Mouse (Mus musculus) gastrocnemius, postnatal 36 days (tissue): ENCODE results near the gene Orc2. TPM values are rescaled to one million over a fixed set of nuclear protein-coding genes. Genes with fewer than 3 reads are reported as not detected.

ENCODE experiments used
- DNase-seq, 2 experiments: peaks; one replicate each; pipeline ENCODE4 v3.0.0; 2022
- intact Hi-C: fragments of 180-260 bp; cut with DNase I; formaldehyde crosslinking; loops from one replicate; pipeline ENCODE4 v1.15.1; 2025
- total RNA-seq, 2 experiments: library from RNA; stranded (reverse); gene quantifications; 2 replicates each; pipeline ENCODE4 v1.2.3; 2021

Orc2 gene
- total RNA-seq, 2 experiments from 2014 or later: 9.1 to 11.5 TPM

DNA sequence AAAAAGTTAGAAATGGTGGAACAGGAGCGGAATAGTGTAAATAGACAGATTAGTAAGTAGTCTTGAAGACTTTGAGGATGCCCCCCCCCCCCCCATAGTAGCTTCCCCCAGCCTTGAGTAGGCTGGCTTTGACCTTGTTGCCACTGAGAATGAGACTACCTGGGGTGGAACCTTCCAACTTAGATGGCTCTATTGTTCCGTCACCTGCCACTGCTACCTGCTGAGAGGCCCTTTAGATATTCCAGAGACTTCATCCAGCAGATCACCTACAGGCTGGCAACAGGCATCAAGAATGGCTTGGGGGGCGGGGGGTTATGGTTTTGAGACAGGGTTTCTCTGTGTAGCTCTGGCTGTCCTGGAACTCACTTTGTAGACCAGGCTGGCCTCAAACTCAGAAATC, 80.4 kb downstream of the Orc2 start:
- DNase-seq: no peak
- intact Hi-C loops: no loop called here

DNA sequence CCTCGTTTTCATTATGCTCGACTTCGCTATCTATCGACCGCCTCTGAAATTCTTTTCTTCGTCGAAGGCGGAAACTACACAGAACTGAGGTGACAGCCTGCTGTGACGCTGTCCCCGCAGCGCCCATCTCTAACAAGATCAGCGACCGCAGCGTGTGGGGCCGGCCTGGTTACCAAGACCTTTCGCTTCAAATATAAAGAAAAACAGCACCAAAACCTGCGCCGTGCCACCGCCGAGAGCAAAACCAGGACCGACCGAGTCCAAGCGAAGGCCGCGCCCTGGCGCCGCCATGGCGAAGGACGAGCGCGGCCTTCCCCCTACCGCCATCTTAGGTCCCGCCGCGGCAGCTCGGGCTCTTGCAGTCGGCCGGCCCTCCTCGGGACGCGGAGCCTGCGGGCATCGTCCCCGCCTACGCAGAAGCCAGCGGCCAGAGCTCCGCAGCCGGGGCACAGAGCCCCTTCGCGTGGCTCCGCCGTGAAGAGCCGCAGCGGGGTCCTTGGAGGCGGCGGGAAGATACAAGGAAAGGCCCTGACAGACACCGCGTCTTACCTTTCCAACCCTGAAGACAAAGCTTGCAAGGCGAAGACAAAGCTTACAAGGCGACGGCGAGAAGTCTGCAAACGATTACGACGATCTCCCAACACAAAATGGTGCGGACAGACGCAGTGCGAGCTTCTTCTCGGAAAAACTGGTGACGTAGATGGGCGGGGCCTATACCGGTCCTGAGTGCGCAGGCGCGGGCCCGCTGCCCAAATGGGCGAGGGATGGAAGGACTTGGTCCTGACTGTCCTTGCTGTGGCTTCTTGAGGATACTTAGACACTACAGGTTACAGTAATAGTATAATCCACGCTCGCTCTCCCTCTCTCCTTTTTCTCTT, 81.3 kb downstream of the Orc2 start, which contains the start of gene Clk1:
Gene Clk1 (minus strand): TSS at position 696 of the 878 bp plus-strand sequence.
- peak; percentile 97 to 99 for DNase-seq
- intact Hi-C loops: no loop called here

DNA sequence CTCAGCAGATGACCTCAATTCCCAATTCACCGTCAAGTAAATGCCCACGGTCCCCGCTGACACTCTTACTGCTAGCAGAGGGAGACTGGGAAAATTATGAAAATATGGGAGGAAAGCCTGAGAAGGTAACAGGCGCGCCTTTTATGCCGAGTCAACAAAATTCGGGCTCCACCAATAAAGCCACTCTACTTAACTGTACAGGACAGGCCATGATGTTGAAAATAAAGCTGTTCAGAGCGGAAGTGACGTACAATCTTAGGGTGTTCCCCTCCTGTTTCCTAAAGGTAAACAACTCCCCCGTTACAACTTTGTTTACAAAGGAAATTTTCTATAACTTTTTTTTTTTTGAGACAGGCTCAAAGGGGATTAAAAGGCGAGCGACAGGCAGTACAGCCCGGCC, 82.0 kb downstream of the Orc2 start:
- no peak for DNase-seq
- intact Hi-C loops: no loop called here

DNA sequence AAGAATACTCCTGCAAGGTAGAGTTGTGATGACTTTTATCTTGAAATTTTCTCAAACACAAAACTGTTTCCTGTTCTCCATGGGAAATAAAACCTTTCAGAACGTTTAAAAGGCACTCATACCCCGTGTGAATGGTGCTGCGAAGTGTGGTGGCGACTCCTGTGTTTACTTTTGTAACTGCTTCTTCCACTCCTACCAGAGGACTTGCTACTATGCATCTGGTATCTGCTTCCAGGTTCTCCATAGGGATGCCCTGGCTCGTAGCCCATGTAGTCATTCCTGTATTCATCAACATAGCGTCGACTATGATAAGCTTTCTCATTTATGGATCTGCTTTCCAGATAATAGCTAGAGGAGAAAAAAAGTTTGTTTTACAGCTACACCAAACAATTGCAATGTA, 83.9 kb downstream of the Orc2 start:
- intact Hi-C loops: no loop called here
- no peak for DNase-seq

DNA sequence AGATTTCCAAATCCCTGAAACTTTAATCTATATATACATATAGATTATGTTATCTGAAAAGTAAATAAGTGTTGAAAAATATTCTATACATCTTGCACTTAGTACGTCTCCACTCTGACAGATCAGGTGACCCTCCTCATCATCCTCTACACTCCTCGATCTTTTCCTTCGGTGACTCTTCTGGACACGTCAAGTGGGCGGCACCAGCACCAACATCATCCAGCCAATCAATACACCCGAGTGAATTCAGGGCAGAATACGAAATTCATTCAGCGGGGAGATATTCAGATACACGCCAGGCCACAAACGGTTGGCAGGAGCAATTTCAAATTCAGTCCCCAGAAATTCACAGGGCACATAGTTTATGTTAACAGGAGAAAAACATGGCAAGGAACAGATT, 84.9 kb downstream of the Orc2 start:
- no peak for DNase-seq
- intact Hi-C loops: no loop called here

DNA sequence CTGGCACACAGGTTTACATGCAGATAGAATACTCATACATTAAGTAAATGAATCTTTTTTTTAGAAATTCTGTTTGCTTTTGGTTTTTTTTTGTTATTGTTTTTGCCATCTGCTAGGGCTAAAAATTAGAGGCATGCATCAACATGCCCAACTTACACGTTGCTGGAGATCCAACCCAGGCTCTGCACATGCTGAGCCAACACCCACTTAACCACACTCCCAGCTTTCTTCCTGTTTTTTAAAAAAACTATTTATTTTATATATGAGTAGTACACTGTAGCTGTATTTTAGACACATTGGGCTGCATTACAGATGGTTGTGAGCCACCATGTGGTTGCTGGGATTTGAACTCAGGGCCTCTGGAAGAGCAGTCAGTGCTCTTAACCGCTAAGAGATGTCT, 88.9 kb downstream of the Orc2 start:
- intact Hi-C loops: no loop called here

DNA sequence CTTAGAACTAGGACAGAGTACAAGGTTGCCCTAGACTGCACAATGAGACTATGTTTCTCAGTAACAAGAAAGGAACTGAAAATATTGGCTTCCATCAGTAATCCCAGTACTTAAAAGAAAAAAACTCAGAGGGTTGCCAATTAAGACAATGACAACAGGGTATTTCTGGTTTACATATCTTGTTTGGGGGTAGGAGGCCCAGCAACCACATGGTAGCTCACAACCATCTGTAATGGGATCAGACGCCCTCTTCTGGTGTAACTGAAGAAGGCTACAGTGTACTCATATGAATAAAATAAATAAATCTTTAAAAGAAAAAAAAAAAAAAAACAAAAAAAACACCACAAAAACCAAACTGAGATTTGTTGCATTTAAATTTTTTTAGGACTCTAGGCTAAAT, 89.5 kb downstream of the Orc2 start:
- DNase-seq: no peak
- intact Hi-C loops: no loop called here

More for the DNA sequence above, 88.9 kb downstream of the Orc2 start:
- DNase-seq: no peak

Other genes starting within 250 kb of the Orc2 start
- gene Aox2, start 226.8 kb downstream of the Orc2 start, total RNA-seq: under 1 TPM in 1 of 2 experiments, not detected in 1; 0.13 TPM
- 10 to 100 TPM; 36.8 to 43.1 TPM for gene Bzw1, start 112.2 kb downstream of the Orc2 start, total RNA-seq
- gene Clk1, start 81.0 kb downstream of the Orc2 start, total RNA-seq: 10 to 100 TPM; 30.6 to 38.9 TPM
- gene Nif3l1, start 60.0 kb downstream of the Orc2 start, total RNA-seq: 1 to 10 TPM; 6.9 to 9.5 TPM
- 10 to 100 TPM; 14.8 to 14.9 TPM for gene Ppil3, start 59.6 kb downstream of the Orc2 start, total RNA-seq
- 10 to 100 TPM in 1 of 2 experiments, 1 to 10 TPM in 1; 8.6 to 10.6 TPM for gene Fam126b, start 81.2 kb upstream of the Orc2 start, total RNA-seq
- 100 to 1,000 TPM; 154 to 170 TPM for gene Ndufb3, start 81.3 kb upstream of the Orc2 start, total RNA-seq
- gene Als2cr12, start 190.9 kb upstream of the Orc2 start, total RNA-seq: not detected
- 10 to 100 TPM; 34.9 to 42.3 TPM for gene Cflar, start 206.4 kb upstream of the Orc2 start, total RNA-seq